Mouse (Mus musculus): ENCODE results near the gene Fgd3.

- TF ChIP-seq CTCF (IDR thresholded peaks at IDR 0.05; ENCODE audit: insufficient read depth, low read length) (no peak), POLR2A (IDR thresholded peaks at IDR 0.05; ENCODE audit: borderline replicate concordance, extremely low read depth, low read depth, low read length) (no peak)
Observed at GRCm38 (mm10) chr13:49216220-49216552, 103.9 kb downstream of the Fgd3 start.

Measured in lung, adult 2 months (tissue).